Mouse (Mus musculus): ENCODE measurements around the gene Pdrg1. TPM values are rescaled to one million over a fixed set of nuclear protein-coding genes. Genes with fewer than 3 reads are reported as not detected.

Pdrg1 gene
- polyA plus RNA-seq, 1 experiment, result 61.2 TPM

DNA sequence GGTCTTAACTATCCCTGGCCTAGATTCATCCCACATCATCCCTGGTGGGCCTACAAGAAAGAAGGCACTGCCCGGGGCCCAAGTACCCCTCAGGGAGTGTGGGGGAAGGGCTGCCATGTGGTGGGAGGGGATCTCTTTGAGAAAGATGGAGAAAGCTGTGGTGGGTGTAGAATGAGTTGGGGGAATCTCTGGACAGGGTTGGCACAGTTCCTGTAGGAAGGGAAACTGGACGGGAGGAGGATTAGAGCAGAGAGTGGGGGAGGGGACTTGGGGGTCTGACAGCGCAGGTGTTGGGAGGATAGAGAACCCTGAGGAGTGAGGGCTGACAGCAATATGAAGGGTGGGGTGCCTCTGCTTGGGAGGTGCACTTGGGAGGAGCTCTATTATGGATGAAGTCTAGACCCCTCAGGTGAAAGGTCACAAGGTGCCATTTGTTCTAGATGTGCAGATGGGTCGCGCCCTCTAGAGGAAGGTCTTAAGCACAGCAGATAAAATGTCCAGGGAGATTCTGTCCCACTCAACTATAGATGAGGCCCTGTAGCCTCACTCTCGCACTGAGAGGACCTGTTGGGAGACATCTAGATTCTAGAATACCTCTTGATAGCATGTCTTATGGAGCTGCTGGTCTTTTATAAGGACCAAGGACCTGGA is 40.2 kb upstream of the Pdrg1 start:
- Histone ChIP-seq H3K4me3 (ENCODE audit: insufficient read depth, poor library complexity, severe bottlenecking) (no peak overlapping the region), H3K79me3 (ENCODE audit: low read depth) (no peaks in the 10 kb centered on the region), H3K36me3 (ENCODE audit: control insufficient read depth, insufficient read depth) (no peaks in the 10 kb centered on the region), H3ac (ENCODE audit: control insufficient read depth, insufficient read length, low read depth) (no peak overlapping the region), H3K27me3 (ENCODE audit: control insufficient read depth, insufficient read depth, insufficient read length) (peaks cover 84% of the 10 kb centered on the region), H3K79me2 (ENCODE audit: control insufficient read depth, insufficient read depth) (no peaks in the 10 kb centered on the region)
- no peak for TF ChIP-seq MYOG (IDR thresholded peaks at IDR 0.05; ENCODE audit: control insufficient read depth, extremely low read depth, insufficient read length)
- TF ChIP-seq USF1 (IDR thresholded peaks at IDR 0.05; ENCODE audit: low read depth), result no peak
- TF ChIP-seq MAX (IDR thresholded peaks at IDR 0.05), result no peak
- TF ChIP-seq FOSL1 (IDR thresholded peaks at IDR 0.05; ENCODE audit: insufficient read depth, low read length, poor library complexity, severe bottlenecking), result no peak
- no peak for TF ChIP-seq CEBPB (IDR thresholded peaks at IDR 0.05; ENCODE audit: low read depth)
- TF ChIP-seq CTCF (IDR thresholded peaks at IDR 0.05; ENCODE audit: control insufficient read depth, insufficient read depth, insufficient read length), result no peak
- no peak for TF ChIP-seq MYOD1 (IDR thresholded peaks at IDR 0.05; ENCODE audit: control insufficient read depth, insufficient read length, low read depth)

GRCm38 (mm10) chr2:153053896-153054295 is 38.7 kb upstream of the Pdrg1 start:
- no peaks in the 10 kb centered on the region for H3K36me3 ChIP-seq (ENCODE audit: control insufficient read depth, insufficient read depth)
- H3ac ChIP-seq (ENCODE audit: control insufficient read depth, insufficient read length, low read depth), result no peak overlapping the region
- no peaks in the 10 kb centered on the region for H3K79me3 ChIP-seq (ENCODE audit: low read depth)
- no peaks in the 10 kb centered on the region for H3K79me2 ChIP-seq (ENCODE audit: control insufficient read depth, insufficient read depth)
- no peak for TF ChIP-seq USF1 (IDR thresholded peaks at IDR 0.05; ENCODE audit: low read depth)
- no peak for TF ChIP-seq MYOG (IDR thresholded peaks at IDR 0.05; ENCODE audit: control insufficient read depth, extremely low read depth, insufficient read length)
- TF ChIP-seq CEBPB (IDR thresholded peaks at IDR 0.05; ENCODE audit: low read depth), result no peak
- no peak for TF ChIP-seq MYOD1 (IDR thresholded peaks at IDR 0.05; ENCODE audit: control insufficient read depth, insufficient read length, low read depth)
- no peak for TF ChIP-seq MAX (IDR thresholded peaks at IDR 0.05)
- no peak for TF ChIP-seq FOSL1 (IDR thresholded peaks at IDR 0.05; ENCODE audit: insufficient read depth, low read length, poor library complexity, severe bottlenecking)
- TF ChIP-seq CTCF (IDR thresholded peaks at IDR 0.05; ENCODE audit: control insufficient read depth, insufficient read depth, insufficient read length), result no peak
- no peak overlapping the region for H3K4me3 ChIP-seq (ENCODE audit: insufficient read depth, poor library complexity, severe bottlenecking)
- peaks cover 83% of the 10 kb centered on the region for H3K27me3 ChIP-seq (ENCODE audit: control insufficient read depth, insufficient read depth, insufficient read length)

DNA sequence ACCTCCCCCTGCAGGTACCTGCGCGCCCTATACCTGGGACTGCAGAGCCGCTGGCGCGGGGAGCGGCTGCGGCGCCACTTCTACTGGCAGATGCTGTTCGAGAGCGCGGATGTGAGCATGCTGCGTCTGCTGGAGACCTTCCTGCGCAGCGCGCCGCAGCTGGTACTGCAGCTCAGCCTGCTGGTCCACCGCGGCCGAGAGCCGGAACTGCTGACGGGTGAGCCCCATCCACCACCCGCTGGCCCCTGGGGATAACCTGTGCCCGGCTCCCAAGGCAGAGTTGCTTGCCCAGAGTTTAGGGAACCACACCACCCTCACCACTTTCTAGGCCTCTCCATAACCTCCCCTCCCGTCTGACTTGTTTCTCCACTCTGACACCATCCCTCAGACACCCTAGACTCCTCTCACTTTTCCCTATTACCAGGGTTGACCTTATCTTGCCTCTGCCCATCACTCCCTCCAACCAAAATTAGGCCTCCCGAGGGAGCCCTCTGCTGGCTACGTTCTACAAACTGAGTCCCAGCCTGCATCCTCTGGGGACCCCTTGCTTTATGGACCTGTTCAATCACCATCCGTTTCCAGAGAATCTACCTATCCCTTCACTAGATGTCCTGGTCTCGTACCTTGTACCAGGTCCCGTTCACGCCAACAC is 37.6 kb upstream of the Pdrg1 start:
- no peak overlapping the region for H3ac ChIP-seq (ENCODE audit: control insufficient read depth, insufficient read length, low read depth)
- no peak overlapping the region for H3K4me3 ChIP-seq (ENCODE audit: insufficient read depth, poor library complexity, severe bottlenecking)
- H3K27me3 ChIP-seq (ENCODE audit: control insufficient read depth, insufficient read depth, insufficient read length), result peaks cover 75% of the 10 kb centered on the region
- no peak for TF ChIP-seq MYOG (IDR thresholded peaks at IDR 0.05; ENCODE audit: control insufficient read depth, extremely low read depth, insufficient read length)
- TF ChIP-seq MYOD1 (IDR thresholded peaks at IDR 0.05; ENCODE audit: control insufficient read depth, insufficient read length, low read depth), result no peak
- TF ChIP-seq FOSL1 (IDR thresholded peaks at IDR 0.05; ENCODE audit: insufficient read depth, low read length, poor library complexity, severe bottlenecking), result no peak
- TF ChIP-seq USF1 (IDR thresholded peaks at IDR 0.05; ENCODE audit: low read depth), result no peak
- TF ChIP-seq MAX (IDR thresholded peaks at IDR 0.05), result no peak
- TF ChIP-seq CTCF (IDR thresholded peaks at IDR 0.05; ENCODE audit: control insufficient read depth, insufficient read depth, insufficient read length), result no peak
- TF ChIP-seq CEBPB (IDR thresholded peaks at IDR 0.05; ENCODE audit: low read depth), result no peak
- no peaks in the 10 kb centered on the region for H3K79me3 ChIP-seq (ENCODE audit: low read depth)
- no peaks in the 10 kb centered on the region for H3K79me2 ChIP-seq (ENCODE audit: control insufficient read depth, insufficient read depth)
- no peaks in the 10 kb centered on the region for H3K36me3 ChIP-seq (ENCODE audit: control insufficient read depth, insufficient read depth)

DNA sequence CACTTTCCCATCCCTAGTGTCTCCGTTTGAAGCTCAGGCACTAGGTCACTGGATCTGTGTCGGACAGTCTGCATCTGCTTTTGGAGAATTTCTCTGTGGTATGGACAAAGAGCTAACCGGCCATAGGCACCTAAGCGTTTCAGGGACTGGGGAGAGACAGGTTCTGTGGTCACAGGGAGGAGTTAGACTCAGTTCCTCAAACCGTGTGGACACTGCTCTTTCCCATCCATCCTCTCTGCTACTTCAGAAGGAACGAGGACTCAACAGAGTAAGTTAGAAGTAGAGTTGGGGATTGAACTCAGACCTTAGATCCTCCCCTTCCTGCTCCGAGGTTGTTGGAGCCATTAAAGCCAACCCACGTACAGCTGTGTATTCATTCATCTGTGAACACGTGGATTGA is 36.3 kb upstream of the Pdrg1 start:
- Histone ChIP-seq H3K27me3 (ENCODE audit: control insufficient read depth, insufficient read depth, insufficient read length) (peaks cover 75% of the 10 kb centered on the region), H3K79me3 (ENCODE audit: low read depth) (no peaks in the 10 kb centered on the region), H3ac (ENCODE audit: control insufficient read depth, insufficient read length, low read depth) (no peak overlapping the region), H3K79me2 (ENCODE audit: control insufficient read depth, insufficient read depth) (no peaks in the 10 kb centered on the region), H3K36me3 (ENCODE audit: control insufficient read depth, insufficient read depth) (no peaks in the 10 kb centered on the region), H3K4me3 (ENCODE audit: insufficient read depth, poor library complexity, severe bottlenecking) (no peak overlapping the region)
- TF ChIP-seq MYOD1 (IDR thresholded peaks at IDR 0.05; ENCODE audit: control insufficient read depth, insufficient read length, low read depth) (no peak), USF1 (IDR thresholded peaks at IDR 0.05; ENCODE audit: low read depth) (no peak), CEBPB (IDR thresholded peaks at IDR 0.05; ENCODE audit: low read depth) (no peak), MYOG (IDR thresholded peaks at IDR 0.05; ENCODE audit: control insufficient read depth, extremely low read depth, insufficient read length) (no peak), CTCF (IDR thresholded peaks at IDR 0.05; ENCODE audit: control insufficient read depth, insufficient read depth, insufficient read length) (no peak), FOSL1 (IDR thresholded peaks at IDR 0.05; ENCODE audit: insufficient read depth, low read length, poor library complexity, severe bottlenecking) (no peak), MAX (IDR thresholded peaks at IDR 0.05) (no peak)

GRCm38 (mm10) chr2:153051095-153051494 is 35.9 kb upstream of the Pdrg1 start:
- TF ChIP-seq CTCF (IDR thresholded peaks at IDR 0.05; ENCODE audit: control insufficient read depth, insufficient read depth, insufficient read length), result no peak
- TF ChIP-seq CEBPB (IDR thresholded peaks at IDR 0.05; ENCODE audit: low read depth), result no peak
- no peak for TF ChIP-seq MAX (IDR thresholded peaks at IDR 0.05)
- TF ChIP-seq MYOD1 (IDR thresholded peaks at IDR 0.05; ENCODE audit: control insufficient read depth, insufficient read length, low read depth), result no peak
- TF ChIP-seq FOSL1 (IDR thresholded peaks at IDR 0.05; ENCODE audit: insufficient read depth, low read length, poor library complexity, severe bottlenecking), result no peak
- TF ChIP-seq USF1 (IDR thresholded peaks at IDR 0.05; ENCODE audit: low read depth), result no peak
- TF ChIP-seq MYOG (IDR thresholded peaks at IDR 0.05; ENCODE audit: control insufficient read depth, extremely low read depth, insufficient read length), result no peak
- peaks cover 75% of the 10 kb centered on the region for H3K27me3 ChIP-seq (ENCODE audit: control insufficient read depth, insufficient read depth, insufficient read length)

More at GRCm38 (mm10) chr2:153051095-153051494, 35.9 kb upstream of the Pdrg1 start:
- Histone ChIP-seq H3K36me3 (ENCODE audit: control insufficient read depth, insufficient read depth) (no peaks in the 10 kb centered on the region), H3K79me3 (ENCODE audit: low read depth) (no peaks in the 10 kb centered on the region), H3ac (ENCODE audit: control insufficient read depth, insufficient read length, low read depth) (no peak overlapping the region), H3K79me2 (ENCODE audit: control insufficient read depth, insufficient read depth) (no peaks in the 10 kb centered on the region), H3K4me3 (ENCODE audit: insufficient read depth, poor library complexity, severe bottlenecking) (no peak overlapping the region)

Data from C2C12 (cell line).